In genomic region chr12:21333766-21334165, GRCm38 (mm10) we compare ENCODE assay signal across 26 mouse cellular contexts.
"Had no signal": no experiment of that assay in that cellular context is flagged by ENCODE, and none has a peak within 500 bp of the region (broad histone marks: within the 10 kb centered on the region; RNA-seq: fewer than 3 reads in every experiment).

No protein-coding gene starts in this region.

- DNase-seq: cerebellum, adult 2 months; cerebellum, adult 8-10 months; cerebellum, adult 9-10 months; cerebellum, adult 9-11 months; cerebellum, postnatal 10 days; cerebellum, postnatal 14 days; cerebellum, postnatal 25 days; cerebellum, postnatal 36 days; embryo, embryonic 11 days; forebrain, postnatal 0 days; gastrocnemius, adult 2 months; gastrocnemius, postnatal 10 days; gastrocnemius, postnatal 14 days; gastrocnemius, postnatal 36 days; heart, adult 2 months had no signal

- H3K27me3 ChIP-seq: embryonic facial prominence, embryonic 12.5 days; embryonic facial prominence, embryonic 13.5 days; embryonic facial prominence, embryonic 15.5 days; forebrain, embryonic 12.5 days; forebrain, embryonic 13.5 days; forebrain, embryonic 15.5 days had no signal

- H3K9me3 ChIP-seq: embryonic facial prominence, embryonic 10.5 days; embryonic facial prominence, embryonic 12.5 days; embryonic facial prominence, embryonic 13.5 days; embryonic facial prominence, embryonic 15.5 days; forebrain, embryonic 10.5 days; forebrain, embryonic 12.5 days; forebrain, embryonic 13.5 days; forebrain, embryonic 15.5 days had no signal

- H3K9ac ChIP-seq: embryonic facial prominence, embryonic 12.5 days; embryonic facial prominence, embryonic 13.5 days; embryonic facial prominence, embryonic 15.5 days; forebrain, embryonic 12.5 days; forebrain, embryonic 13.5 days; forebrain, embryonic 15.5 days; forebrain, postnatal 0 days had no signal

- H3K4me3 ChIP-seq: embryonic facial prominence, embryonic 10.5 days; embryonic facial prominence, embryonic 12.5 days; embryonic facial prominence, embryonic 13.5 days; embryonic facial prominence, embryonic 15.5 days; erythroblast, embryonic 14.5 days; forebrain, embryonic 10.5 days; forebrain, embryonic 12.5 days; forebrain, embryonic 13.5 days; forebrain, embryonic 15.5 days; gastrocnemius, adult 2 months; heart, adult 2 months had no signal

- H3K4me1 ChIP-seq: embryonic facial prominence, embryonic 10.5 days; embryonic facial prominence, embryonic 12.5 days; embryonic facial prominence, embryonic 13.5 days; embryonic facial prominence, embryonic 15.5 days; forebrain, embryonic 10.5 days; forebrain, embryonic 12.5 days; forebrain, embryonic 13.5 days; forebrain, embryonic 15.5 days had no signal

- ATAC-seq: forebrain, embryonic 13.5 days; forebrain, embryonic 14.5 days; forebrain, embryonic 15.5 days; forebrain, embryonic 16.5 days; forebrain, postnatal 0 days had no signal

- H3K27ac ChIP-seq: embryonic facial prominence, embryonic 10.5 days; embryonic facial prominence, embryonic 12.5 days; embryonic facial prominence, embryonic 13.5 days; embryonic facial prominence, embryonic 15.5 days; forebrain, embryonic 10.5 days; forebrain, embryonic 12.5 days; forebrain, embryonic 13.5 days; forebrain, embryonic 15.5 days; gastrocnemius, adult 2 months; heart, adult 2 months had no signal

- H3K4me2 ChIP-seq: embryonic facial prominence, embryonic 12.5 days; embryonic facial prominence, embryonic 13.5 days; embryonic facial prominence, embryonic 15.5 days; forebrain, embryonic 12.5 days; forebrain, embryonic 13.5 days; forebrain, embryonic 15.5 days had no signal
